Mouse (Mus musculus): ENCODE data around the gene Zdhhc4. TPM values are rescaled to one million over a fixed set of nuclear protein-coding genes. Genes with fewer than 3 reads are reported as not detected.

Zdhhc4 gene
- polyA plus RNA-seq, 1 experiment from 2014 or later, result 87.5 TPM

DNA sequence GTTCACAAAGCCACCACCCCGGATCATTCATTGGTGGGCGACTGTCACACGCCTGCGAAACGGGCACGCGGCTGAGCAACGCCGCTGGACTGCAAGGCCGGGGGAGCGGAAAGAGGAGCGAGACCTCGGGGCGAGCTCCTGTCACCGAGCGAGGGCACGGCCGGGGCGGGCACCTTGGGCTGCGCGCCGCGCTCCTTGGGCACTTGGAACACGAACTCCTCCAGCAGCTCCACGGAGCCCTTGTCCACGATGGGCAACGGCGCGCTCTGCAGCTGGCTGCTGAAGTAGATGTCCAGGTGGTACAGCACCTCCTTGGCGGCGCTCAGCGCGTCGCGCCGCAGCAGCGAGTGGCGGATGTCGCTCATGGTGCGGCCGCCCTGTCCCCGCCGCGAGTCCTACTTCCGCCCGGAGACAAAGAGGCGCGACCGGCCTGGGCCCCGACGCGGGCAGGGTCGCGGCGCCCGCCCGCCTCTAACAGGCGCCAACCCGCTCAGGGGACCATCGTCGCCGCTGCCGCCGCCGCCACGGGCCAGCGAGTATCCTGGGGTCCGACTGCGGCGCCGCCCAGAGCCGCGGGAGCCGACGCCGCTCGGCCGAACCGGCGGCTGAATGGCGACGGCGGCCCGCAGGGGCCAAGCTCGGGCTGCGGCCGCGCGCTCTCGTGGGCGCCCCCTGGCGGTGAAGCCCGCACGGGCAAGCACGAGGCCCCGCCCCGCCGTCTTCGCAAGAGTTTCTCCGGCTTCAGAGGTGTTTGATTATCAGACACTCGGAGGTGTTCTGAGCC is 14.1 kb downstream of the Zdhhc4 start, which contains the start of gene E130309D02Rik:
E130309D02Rik (minus strand) TSS at position 631 of the 784 bp plus-strand sequence.
- Histone ChIP-seq H3K27ac (ENCODE audit: low read length) (peak within 1 kb of the TSS; percentile 91), H3K36me3 (ENCODE audit: insufficient read depth, low read length) (peaks cover 28% of the 10 kb centered on the region; the same call in 1 of the 2 replicates), H3K4me1 (ENCODE audit: insufficient read depth, low read depth, low read length) (no peaks in the 10 kb centered on the region; the same call in 1 of the 2 replicates), H3K27me3 (replicated peaks; ENCODE audit: insufficient read depth, low read length) (no peaks in the 10 kb centered on the region), H3K4me2 (replicated peaks; ENCODE audit: low read depth, low read length) (peak within 1 kb of the TSS; percentile 95), H3K9ac (replicated peaks; ENCODE audit: low read depth) (peak within 1 kb of the TSS; percentile 76), H3K9me3 (ENCODE audit: low read length) (no peaks in the 10 kb centered on the region), H3K4me3 (ENCODE audit: low read depth, low read length) (peak within 1 kb of the TSS; percentile 89)
- TF ChIP-seq CTCF (IDR thresholded peaks at IDR 0.05) (peak; percentile 82), EP300 (IDR thresholded peaks at IDR 0.05) (no peak)
- under 1% methylated on average over 77 of the region's 101 CpGs for WGBS
- DNase-seq (ENCODE audit: low spot score) (peak; percentile 90), ATAC-seq (peak; percentile 92)

GRCm38 (mm10) chr5:143314183-143314729 is 14.8 kb downstream of the Zdhhc4 start:
- Histone ChIP-seq H3K27ac (ENCODE audit: low read length) (peak overlapping the region; percentile 91; the same call in 1 of the 2 replicates), H3K36me3 (ENCODE audit: insufficient read depth, low read length) (peaks cover 30% of the 10 kb centered on the region; the same call in 1 of the 2 replicates), H3K9ac (replicated peaks; ENCODE audit: low read depth) (peak overlapping the region; percentile 76), H3K4me3 (ENCODE audit: low read depth, low read length) (peak overlapping the region; percentile 89), H3K27me3 (replicated peaks; ENCODE audit: insufficient read depth, low read length) (no peaks in the 10 kb centered on the region), H3K4me2 (replicated peaks; ENCODE audit: low read depth, low read length) (peak overlapping the region; percentile 95), H3K9me3 (ENCODE audit: low read length) (no peaks in the 10 kb centered on the region), H3K4me1 (ENCODE audit: insufficient read depth, low read depth, low read length) (no peaks in the 10 kb centered on the region; the same call in 1 of the 2 replicates)
- TF ChIP-seq EP300 (IDR thresholded peaks at IDR 0.05), result no peak
- TF ChIP-seq CTCF (IDR thresholded peaks at IDR 0.05), result no peak
- ATAC-seq, result no peak
- 5% methylated on average over 16 of the region's 16 CpGs for WGBS
- DNase-seq (ENCODE audit: low spot score), result no peak

GRCm38 (mm10) chr5:143311886-143312285 is 17.2 kb downstream of the Zdhhc4 start:
- H3K4me2 ChIP-seq (replicated peaks; ENCODE audit: low read depth, low read length), result no peak overlapping the region
- H3K9me3 ChIP-seq (ENCODE audit: low read length), result no peaks in the 10 kb centered on the region
- peaks cover 19% of the 10 kb centered on the region; the same call in 1 of the 2 replicates for H3K36me3 ChIP-seq (ENCODE audit: insufficient read depth, low read length)
- no peaks in the 10 kb centered on the region; the same call in 1 of the 2 replicates for H3K4me1 ChIP-seq (ENCODE audit: insufficient read depth, low read depth, low read length)
- H3K4me3 ChIP-seq (ENCODE audit: low read depth, low read length), result no peak overlapping the region
- no peak overlapping the region for H3K27ac ChIP-seq (ENCODE audit: low read length)
- H3K27me3 ChIP-seq (replicated peaks; ENCODE audit: insufficient read depth, low read length), result no peaks in the 10 kb centered on the region
- TF ChIP-seq EP300 (IDR thresholded peaks at IDR 0.05) (no peak), CTCF (IDR thresholded peaks at IDR 0.05) (peak; percentile 84)
- WGBS, result 57% methylated on average over 8 of the region's 8 CpGs
- DNase-seq (ENCODE audit: low spot score) (peak; percentile 64), ATAC-seq (no peak)
- no peak overlapping the region for H3K9ac ChIP-seq (replicated peaks; ENCODE audit: low read depth)

- no peak overlapping the region for H3K4me3 ChIP-seq (ENCODE audit: low read depth, low read length)
- peaks cover 19% of the 10 kb centered on the region; the same call in 1 of the 2 replicates for H3K36me3 ChIP-seq (ENCODE audit: insufficient read depth, low read length)
- no peaks in the 10 kb centered on the region; the same call in 1 of the 2 replicates for H3K4me1 ChIP-seq (ENCODE audit: insufficient read depth, low read depth, low read length)
- H3K4me2 ChIP-seq (replicated peaks; ENCODE audit: low read depth, low read length), result no peak overlapping the region
- no peak for DNase-seq (ENCODE audit: low spot score)
- no peaks in the 10 kb centered on the region for H3K27me3 ChIP-seq (replicated peaks; ENCODE audit: insufficient read depth, low read length)
- no peak for TF ChIP-seq EP300 (IDR thresholded peaks at IDR 0.05)
- TF ChIP-seq CTCF (IDR thresholded peaks at IDR 0.05), result no peak
- H3K9ac ChIP-seq (replicated peaks; ENCODE audit: low read depth), result no peak overlapping the region
- no peaks in the 10 kb centered on the region for H3K9me3 ChIP-seq (ENCODE audit: low read length)
- 94% methylated on average over 7 of the region's 7 CpGs for WGBS
- no peak for ATAC-seq
- no peak overlapping the region for H3K27ac ChIP-seq (ENCODE audit: low read length)
Measured at GRCm38 (mm10) chr5:143309916-143310315, 19.1 kb downstream of the Zdhhc4 start.

- no peak for DNase-seq (ENCODE audit: low spot score)
- H3K9ac ChIP-seq (replicated peaks; ENCODE audit: low read depth), result no peak overlapping the region
- no peak overlapping the region for H3K27ac ChIP-seq (ENCODE audit: low read length)
- no peaks in the 10 kb centered on the region for H3K27me3 ChIP-seq (replicated peaks; ENCODE audit: insufficient read depth, low read length)
- peaks cover 19% of the 10 kb centered on the region; the same call in 1 of the 2 replicates for H3K36me3 ChIP-seq (ENCODE audit: insufficient read depth, low read length)
- no peak overlapping the region for H3K4me2 ChIP-seq (replicated peaks; ENCODE audit: low read depth, low read length)
- no peak for ATAC-seq
- WGBS, result 79% methylated on average over 5 of the region's 5 CpGs
- TF ChIP-seq CTCF (IDR thresholded peaks at IDR 0.05), result no peak
- no peak for TF ChIP-seq EP300 (IDR thresholded peaks at IDR 0.05)
- H3K4me1 ChIP-seq (ENCODE audit: insufficient read depth, low read depth, low read length), result no peaks in the 10 kb centered on the region
- H3K4me3 ChIP-seq (ENCODE audit: low read depth, low read length), result no peak overlapping the region
- no peaks in the 10 kb centered on the region for H3K9me3 ChIP-seq (ENCODE audit: low read length)
Measured at GRCm38 (mm10) chr5:143308825-143309224, 20.2 kb downstream of the Zdhhc4 start.

DNA sequence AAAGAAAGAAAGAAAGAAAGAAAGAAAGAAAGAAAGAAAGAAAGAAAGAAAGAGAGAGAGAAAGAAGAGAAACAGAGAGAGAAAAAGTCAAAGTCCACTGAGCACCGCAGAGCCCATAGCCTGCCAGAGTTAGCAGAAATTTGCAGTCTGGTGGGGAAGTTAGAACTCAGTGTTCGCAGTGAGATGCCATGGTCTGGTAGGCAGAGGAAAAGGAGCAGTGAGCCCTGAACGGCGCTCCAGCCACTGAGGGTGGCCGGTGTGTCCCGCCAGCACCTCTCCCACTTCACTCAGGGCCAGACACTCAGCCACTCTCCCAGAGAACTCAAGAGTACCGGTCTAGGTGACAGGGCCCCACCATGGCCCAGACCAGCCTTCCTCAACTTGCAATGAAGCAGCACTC is 24.8 kb downstream of the Zdhhc4 start:
- DNase-seq (ENCODE audit: low spot score) (no peak), ATAC-seq (no peak)
- H3K4me3 ChIP-seq (ENCODE audit: low read depth, low read length), result no peak overlapping the region
- TF ChIP-seq CTCF (IDR thresholded peaks at IDR 0.05) (no peak), EP300 (IDR thresholded peaks at IDR 0.05) (no peak)
- no peak overlapping the region for H3K4me2 ChIP-seq (replicated peaks; ENCODE audit: low read depth, low read length)
- WGBS, result 83% methylated on average over 7 of the region's 7 CpGs
- no peak overlapping the region for H3K9ac ChIP-seq (replicated peaks; ENCODE audit: low read depth)
- H3K27me3 ChIP-seq (replicated peaks; ENCODE audit: insufficient read depth, low read length), result no peaks in the 10 kb centered on the region
- H3K9me3 ChIP-seq (ENCODE audit: low read length), result no peaks in the 10 kb centered on the region
- H3K36me3 ChIP-seq (ENCODE audit: insufficient read depth, low read length), result no peaks in the 10 kb centered on the region
- H3K4me1 ChIP-seq (ENCODE audit: insufficient read depth, low read depth, low read length), result no peaks in the 10 kb centered on the region
- no peak overlapping the region for H3K27ac ChIP-seq (ENCODE audit: low read length)
